Mouse (Mus musculus) brown adipose tissue, adult 24 weeks (tissue): ENCODE results near the gene Dpysl5. TPM values are rescaled to one million over a fixed set of nuclear protein-coding genes. Genes with fewer than 3 reads are reported as not detected.
"Not testable (repeated sequence)": the region's sequence is repeated elsewhere in the genome, so short reads cannot be mapped to it uniquely, and the experiment has no call there.

ENCODE experiments used
- H3K27ac ChIP-seq: fragments of 200-500 bp; replicated peaks from 2 replicates; pipeline ENCODE4 v1.5.1; 2012; ENCODE audit warnings: low read depth, mild to moderate bottlenecking, low read length
- H3K4me1 ChIP-seq: fragments of 200-500 bp; 2 replicates; pipeline ENCODE4 v1.6.1; 2012; ENCODE audit warnings: low read length, mixed read lengths; ENCODE audit not compliant: control insufficient read depth, insufficient read depth, insufficient read length
- H3K4me3 ChIP-seq: fragments of 200-500 bp; 2 replicates; pipeline ENCODE4 v1.5.1; 2012; ENCODE audit warnings: low read depth, mild to moderate bottlenecking, low read length, moderate library complexity; ENCODE audit not compliant: insufficient read depth
- polyA plus RNA-seq: library from polyadenylated mRNA; stranded (reverse); fragments of >200 nt; gene quantifications from 2 replicates; pipeline ENCODE4 v1.2.4, GENCODE M21; 2012; ENCODE audit not compliant: missing spikeins, insufficient read depth, insufficient read length

Dpysl5 gene
- polyA plus RNA-seq, 1 experiment, result not detected

DNA sequence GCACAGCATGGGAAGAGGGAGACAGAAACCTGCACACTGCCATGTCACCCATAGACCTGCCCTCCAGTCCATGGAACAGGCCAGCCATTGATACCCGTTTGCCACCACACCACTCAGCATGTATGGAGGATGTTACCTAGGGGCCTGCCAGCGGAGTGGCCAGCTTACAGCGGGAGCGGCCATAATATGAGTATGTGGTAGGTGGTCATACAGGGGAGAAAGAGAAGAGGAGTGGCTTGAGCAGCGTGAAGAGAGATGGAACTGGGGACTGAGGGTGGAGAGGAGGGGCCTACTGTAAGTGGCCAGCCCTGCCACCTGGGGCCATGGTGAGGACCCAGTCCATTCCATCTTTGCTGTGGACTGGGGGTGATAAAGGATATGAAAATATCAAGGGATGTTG lies 29.4 kb upstream of the Dpysl5 start:
- Histone ChIP-seq H3K27ac (no peak overlapping the region), H3K4me3 (no peak overlapping the region), H3K4me1 (no peaks in the 10 kb centered on the region)

DNA sequence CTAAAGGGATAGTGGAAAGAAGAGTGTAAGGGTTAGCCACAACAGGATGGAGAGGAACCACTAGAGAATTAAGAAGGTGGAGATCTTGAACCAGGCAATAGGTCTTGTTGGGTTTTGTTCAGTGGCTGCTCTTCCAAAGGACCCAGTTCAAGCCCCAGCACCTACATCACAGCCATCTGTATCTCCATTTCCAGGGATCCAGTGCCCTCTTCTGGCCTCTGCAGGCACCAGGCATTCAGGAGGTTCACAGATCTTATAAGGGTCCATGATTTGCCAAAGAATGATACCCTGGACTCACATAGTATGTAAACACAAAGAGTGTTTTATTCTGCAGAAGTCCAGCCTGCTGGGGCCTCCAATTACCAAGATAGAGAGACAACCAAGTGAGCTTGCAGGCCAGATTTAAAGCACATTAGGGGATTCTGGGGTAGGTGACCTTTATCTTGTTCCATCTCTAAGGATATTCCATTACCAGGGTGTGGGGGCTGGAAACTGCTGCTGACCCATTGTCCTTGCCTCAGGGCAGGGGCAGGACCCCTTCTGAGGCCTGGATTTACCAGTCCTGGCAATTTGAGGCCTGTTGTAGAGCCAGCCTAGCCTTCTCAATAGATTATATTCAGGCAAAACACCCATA lies 28.3 kb upstream of the Dpysl5 start:
- H3K27ac ChIP-seq, result no peak overlapping the region
- no peaks in the 10 kb centered on the region for H3K4me1 ChIP-seq

DNA sequence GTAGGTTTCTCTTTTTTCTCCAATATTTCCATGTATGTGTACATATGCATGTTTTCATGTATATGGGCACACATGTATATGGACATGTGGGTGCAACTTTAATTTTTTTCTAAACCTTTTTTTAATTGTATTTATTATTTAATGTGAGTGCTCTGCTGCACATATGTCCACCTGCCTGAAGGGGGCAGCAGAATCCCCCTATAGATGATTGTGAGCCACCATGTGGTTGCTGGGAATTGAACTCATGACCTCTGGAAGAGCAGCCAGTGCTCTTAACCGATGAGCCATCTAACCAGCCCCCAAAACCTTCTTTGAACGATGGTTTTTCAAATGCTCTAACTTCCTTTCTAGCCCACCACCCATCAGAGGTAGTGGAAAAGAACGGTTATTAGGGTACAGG lies 27.4 kb upstream of the Dpysl5 start:
- no peak overlapping the region for H3K27ac ChIP-seq
- no peaks in the 10 kb centered on the region for H3K4me1 ChIP-seq
- no peak overlapping the region for H3K4me3 ChIP-seq

More for the DNA sequence above, 28.3 kb upstream of the Dpysl5 start:
- H3K4me3 ChIP-seq, result no peak overlapping the region

DNA sequence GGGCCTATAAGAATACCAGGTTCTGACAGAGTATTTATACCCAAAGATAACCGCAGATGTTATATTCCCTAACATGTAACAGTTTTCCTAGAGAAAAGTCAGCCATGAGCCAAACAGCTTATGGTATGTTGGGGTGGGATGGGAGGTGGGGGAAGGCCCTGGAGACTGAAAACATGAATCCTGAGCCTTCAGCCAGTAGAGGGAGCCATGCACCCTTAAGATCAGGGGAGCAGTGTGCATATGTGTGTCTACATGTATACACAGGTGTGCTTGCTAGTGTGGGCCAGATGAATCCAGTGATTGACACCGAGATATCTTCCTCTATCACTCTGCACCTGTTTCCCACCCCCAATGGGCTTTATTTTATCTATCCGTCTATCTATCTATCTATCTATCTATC lies 24.6 kb upstream of the Dpysl5 start:
- Histone ChIP-seq H3K27ac (no peak overlapping the region), H3K4me3 (no peak overlapping the region), H3K4me1 (no peaks in the 10 kb centered on the region)

DNA sequence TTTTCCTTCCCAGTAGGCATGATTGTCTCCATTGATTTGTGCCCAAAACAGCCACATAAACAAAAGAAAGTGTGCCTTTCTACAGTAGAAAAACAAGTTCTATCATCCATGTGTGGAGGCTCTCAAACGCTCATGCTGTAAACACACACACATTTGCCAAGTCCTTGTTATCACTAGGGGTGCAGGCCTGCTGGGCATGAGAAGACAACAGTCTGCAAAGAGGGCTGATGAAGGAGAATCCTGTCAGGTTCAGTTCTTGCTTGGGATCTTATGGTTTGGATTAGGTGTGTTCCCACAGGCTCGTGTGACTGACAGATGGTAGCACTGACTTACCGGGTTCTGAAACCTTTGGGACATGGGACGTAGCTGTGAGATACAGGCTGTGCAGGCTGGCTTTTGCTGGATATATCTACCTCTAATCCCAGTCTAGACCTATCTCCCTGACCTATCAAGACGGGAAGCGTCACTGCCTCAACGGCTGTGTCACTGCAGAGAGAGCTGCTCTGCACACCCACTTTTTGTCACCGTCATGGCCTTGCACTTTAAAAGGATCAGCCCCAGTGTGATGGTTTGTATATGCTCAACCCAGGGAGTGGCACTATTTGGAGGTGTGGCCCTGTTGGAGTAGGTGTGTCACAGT lies 10.9 kb upstream of the Dpysl5 start:
- H3K27ac ChIP-seq, result no peak overlapping the region
- no peaks in the 10 kb centered on the region for H3K4me1 ChIP-seq
- H3K4me3 ChIP-seq, result no peak overlapping the region

DNA sequence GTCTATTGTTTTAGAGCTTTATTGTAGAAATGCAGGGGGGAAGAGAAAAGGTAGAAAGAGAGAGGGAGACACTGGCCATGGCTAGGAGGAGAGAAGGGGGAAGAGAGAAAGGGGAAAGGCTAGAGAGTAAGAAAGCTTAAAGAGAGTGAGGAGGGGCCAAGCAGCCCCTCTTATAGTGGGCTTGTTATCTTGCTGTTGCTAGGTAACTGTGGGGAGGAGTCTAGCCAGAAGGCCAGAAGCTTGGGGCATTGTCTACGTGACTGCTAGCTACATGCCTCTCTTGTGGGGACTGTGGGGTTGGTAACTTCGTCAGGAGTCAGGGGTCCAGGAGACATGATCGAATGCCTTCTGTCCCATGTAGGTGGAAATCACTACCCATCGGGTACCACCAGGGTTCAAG lies 10.0 kb upstream of the Dpysl5 start:
- not testable (repeated sequence) for H3K4me3 ChIP-seq, H3K27ac ChIP-seq, H3K4me1 ChIP-seq

DNA sequence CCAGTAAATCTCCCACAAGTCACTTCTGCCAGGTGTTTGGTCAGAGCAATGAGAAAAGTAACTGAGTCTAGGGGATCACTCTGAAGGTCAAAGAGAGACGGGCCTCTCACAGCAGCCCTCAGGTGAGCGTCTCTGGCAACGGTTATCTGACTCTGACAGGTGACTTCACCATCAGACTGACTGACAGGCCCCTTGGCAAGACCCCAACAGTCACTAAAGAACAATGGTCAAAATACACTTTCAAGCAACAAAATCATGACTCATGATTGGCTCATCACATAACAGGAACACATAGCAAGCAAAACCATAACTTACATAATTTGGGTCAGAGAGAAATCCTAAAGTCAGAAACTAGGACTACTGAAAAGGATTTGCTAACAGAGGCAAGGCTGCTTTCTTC lies 9.5 kb upstream of the Dpysl5 start:
- Histone ChIP-seq H3K4me1 (no peaks in the 10 kb centered on the region), H3K27ac (no peak overlapping the region)

DNA sequence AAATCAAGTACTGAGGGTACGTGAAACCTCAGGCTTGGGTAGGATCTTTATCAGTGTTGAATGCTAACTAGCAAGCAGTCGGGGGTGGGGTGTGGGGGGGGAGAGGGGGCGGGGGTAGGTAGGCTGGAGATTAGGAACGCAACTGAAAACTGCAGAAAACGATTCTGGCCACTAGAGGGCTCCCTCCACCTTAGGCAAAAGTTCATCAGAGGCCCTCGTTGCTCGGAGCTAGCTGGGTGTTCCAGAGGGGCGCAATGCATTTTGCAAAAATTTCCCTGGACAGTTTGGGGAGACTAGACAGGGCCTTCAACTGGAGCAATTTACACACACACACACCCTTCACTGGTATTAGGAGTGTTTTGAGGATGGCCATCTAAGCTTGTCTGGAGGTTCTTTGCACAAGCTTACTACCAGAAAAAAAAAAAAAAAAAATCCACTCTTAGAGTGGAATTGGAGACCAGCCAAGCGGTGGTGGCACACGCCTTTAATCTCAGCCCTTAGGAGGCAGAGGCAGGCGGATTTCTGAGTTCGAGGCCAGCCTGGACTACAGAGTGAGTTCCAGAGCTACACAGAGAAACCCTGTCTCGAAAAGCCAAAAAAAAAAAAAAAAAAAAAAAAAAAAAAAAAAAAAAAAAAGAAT lies 1.5 kb upstream of the Dpysl5 start:
- no peak overlapping the region for H3K4me3 ChIP-seq
- H3K4me1 ChIP-seq, result 0 out of 2 replicates have a peak, but pooled peaks cover 3% of the 10 kb centered on the region
- H3K27ac ChIP-seq, result no peak overlapping the region

More for the DNA sequence above, 9.5 kb upstream of the Dpysl5 start:
- H3K4me3 ChIP-seq, result no peak overlapping the region

DNA sequence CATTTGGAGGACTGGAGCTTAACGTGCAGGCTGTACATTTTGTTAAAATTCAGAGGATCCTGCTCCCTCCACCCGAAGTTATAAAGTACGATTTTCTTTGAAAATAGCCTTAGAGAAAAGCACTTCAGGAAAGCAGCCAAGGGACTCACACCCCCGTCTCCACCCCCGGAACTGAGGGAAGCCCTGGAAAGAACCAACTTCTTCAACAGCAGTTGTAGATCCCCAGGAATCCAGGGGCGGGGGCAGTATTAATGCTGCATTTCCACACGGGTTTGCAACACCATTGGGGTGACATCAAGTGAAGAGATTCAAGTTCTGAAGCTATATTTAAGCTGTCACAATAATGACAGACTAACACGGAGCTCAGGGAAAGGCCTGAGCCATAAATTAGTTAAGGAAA lies 878 bp upstream of the Dpysl5 start:
- H3K4me1 ChIP-seq, result 0 out of 2 replicates have a peak, but pooled peaks cover 3% of the 10 kb centered on the region
- no peak overlapping the region for H3K27ac ChIP-seq
- H3K4me3 ChIP-seq, result no peak overlapping the region

DNA sequence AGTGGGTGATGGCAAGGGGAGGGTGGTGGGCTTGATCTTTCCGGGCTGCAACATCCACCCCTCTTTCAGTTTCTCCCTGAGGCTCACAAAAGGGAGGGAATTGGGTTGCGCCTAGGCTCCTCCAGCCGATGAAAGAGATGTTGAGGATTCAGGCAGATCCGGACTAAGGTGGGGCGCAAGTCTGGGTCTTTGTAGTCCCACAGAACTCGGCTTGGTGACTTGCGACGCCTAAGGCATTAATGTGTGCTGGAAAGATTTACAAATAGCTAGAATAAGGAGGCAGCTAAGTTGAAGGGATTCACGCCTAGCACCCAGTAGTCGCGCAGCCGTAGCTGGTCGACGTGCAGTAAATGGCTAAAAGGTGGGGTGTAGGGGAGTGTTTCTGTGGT lies 632 bp downstream of the Dpysl5 start:
- Histone ChIP-seq H3K4me1 (0 out of 2 replicates have a peak, but pooled peaks cover 3% of the 10 kb centered on the region), H3K4me3 (peak overlapping the region; percentile 61), H3K27ac (no peak overlapping the region)

DNA sequence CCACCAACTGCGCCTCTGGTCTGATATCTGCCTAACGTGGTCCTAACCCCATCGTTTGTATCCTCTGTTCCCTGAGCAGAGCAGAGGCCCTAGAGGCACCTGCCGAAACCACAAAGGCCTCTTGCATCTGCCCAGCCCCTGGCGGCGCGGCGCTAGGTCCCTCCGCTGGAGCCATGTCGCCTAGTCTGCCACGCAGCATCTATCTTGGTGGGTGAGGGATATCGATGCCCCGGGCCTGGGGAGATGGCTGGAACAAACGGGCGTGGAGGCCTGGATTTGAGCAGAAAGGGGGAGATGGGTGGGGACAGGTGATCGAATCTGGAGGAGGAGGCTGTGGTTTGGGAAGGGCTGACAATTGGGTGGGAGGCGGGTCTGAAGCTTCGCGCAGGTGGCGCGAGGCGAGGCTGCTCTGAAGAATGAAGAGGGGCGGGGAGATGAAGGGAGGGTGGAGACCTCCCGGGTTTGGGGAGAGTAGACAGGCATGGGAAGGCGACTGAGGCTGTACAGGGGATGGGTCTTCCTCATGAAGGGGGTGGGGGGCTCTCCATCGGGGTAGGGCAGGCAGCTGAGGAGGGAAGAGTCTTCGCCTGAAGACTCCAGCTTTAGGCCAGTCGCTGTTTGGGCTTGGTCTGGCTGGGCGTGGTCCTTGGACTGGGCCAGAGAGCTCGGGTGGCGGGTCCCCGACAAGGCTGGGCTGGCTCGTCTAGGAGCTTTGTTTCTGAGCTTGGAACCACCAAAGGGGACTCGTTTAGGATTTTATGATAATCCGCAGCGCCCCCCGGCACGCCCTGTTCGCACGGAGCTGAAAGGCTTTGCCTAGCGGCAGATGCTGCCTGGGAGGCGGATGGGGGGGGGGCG lies 1.3 kb downstream of the Dpysl5 start:
- 0 out of 2 replicates have a peak, but pooled peaks cover 3% of the 10 kb centered on the region for H3K4me1 ChIP-seq
- peak overlapping the region; percentile 61 for H3K4me3 ChIP-seq
- no peak overlapping the region for H3K27ac ChIP-seq

DNA sequence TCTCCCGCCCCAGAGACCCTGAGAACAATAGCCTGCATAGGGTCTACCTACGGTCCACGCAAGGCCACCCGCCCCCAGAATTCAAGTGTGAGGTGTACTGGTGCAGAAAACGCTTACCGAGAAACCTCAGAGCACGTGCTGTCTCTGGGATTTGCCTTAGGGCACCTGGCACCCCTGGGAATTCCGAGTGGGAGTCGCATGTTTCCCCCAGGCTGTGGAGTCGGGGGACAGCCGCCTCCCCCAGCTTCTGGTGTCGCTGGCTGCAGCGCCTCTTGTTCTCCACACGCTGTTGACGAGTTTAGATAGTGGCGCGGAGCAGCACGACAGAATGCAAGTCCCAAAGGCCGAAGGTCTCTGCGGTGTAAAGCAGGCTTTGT lies 1.9 kb downstream of the Dpysl5 start:
- no peak overlapping the region for H3K4me3 ChIP-seq
- H3K4me1 ChIP-seq, result 0 out of 2 replicates have a peak, but pooled peaks cover 3% of the 10 kb centered on the region
- H3K27ac ChIP-seq, result no peak overlapping the region

DNA sequence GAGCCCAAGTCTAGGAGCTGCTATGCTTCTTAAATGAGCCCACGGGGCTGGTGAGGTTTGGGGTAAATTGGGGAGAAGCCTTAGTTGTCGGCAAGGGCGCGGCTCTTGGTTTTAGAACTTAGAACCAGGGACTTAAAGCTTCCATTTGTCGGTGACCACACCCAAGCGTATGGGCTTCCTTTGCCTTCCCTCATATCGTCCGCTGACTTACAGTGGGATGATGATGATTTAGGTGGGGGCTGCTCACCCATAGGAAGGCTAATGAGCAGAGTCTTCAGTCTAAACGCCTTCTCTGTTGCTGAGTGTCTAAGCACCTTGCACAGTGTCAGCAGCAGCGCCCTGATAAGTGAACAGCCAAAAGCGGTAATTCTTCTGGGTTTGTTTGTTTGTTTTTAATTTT lies 2.3 kb downstream of the Dpysl5 start:
- Histone ChIP-seq H3K4me1 (0 out of 2 replicates have a peak, but pooled peaks cover 3% of the 10 kb centered on the region), H3K4me3 (no peak overlapping the region), H3K27ac (no peak overlapping the region)

DNA sequence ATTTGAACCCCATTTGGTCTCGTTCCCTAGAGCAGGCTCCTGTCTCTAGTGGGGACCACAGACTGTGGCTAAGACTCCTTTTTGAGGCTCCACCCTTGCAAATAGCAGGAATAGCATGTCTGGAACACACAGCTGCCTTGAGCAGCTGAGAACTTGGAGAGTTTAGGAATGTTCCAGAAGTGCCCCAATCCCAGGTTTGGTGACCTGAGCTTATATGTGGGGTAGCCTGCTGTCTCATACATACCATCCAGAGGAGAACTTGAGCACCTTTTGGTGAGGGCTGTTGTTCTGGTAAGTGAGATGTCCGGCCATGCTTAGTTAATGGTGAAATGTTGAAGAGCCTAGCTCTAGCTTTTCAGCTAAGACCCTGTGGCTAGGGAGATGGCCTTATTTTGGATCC lies 4.9 kb downstream of the Dpysl5 start:
- Histone ChIP-seq H3K4me1 (0 out of 2 replicates have a peak, but pooled peaks cover 3% of the 10 kb centered on the region), H3K27ac (no peak overlapping the region)

DNA sequence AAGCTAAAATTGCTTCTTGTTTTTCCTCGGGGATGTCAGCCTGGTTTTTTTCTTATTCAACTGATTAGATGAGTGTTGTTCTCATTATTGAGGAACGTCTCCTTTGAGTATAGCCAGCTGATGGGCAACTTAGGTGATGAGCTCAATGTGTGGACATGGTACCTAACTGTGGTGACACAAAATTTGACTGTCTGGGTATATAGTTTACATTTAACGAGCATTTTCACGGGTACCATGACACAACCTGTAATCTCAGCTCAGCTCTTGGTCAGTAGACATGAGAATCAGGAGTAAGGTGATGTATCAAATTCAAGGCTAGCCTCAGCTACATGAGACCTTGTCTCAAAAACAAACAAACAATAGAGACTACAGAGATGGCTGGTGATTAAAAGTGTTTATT lies 6.1 kb downstream of the Dpysl5 start:
- Histone ChIP-seq H3K27ac (no peak overlapping the region), H3K4me1 (0 out of 2 replicates have a peak, but pooled peaks cover under 1% of the 10 kb centered on the region)

More for the DNA sequence above, 4.9 kb downstream of the Dpysl5 start:
- no peak overlapping the region for H3K4me3 ChIP-seq

More for the DNA sequence above, 6.1 kb downstream of the Dpysl5 start:
- H3K4me3 ChIP-seq, result no peak overlapping the region
